Mouse (Mus musculus): Measurements from ENCODE around the gene Shroom3.

DNA sequence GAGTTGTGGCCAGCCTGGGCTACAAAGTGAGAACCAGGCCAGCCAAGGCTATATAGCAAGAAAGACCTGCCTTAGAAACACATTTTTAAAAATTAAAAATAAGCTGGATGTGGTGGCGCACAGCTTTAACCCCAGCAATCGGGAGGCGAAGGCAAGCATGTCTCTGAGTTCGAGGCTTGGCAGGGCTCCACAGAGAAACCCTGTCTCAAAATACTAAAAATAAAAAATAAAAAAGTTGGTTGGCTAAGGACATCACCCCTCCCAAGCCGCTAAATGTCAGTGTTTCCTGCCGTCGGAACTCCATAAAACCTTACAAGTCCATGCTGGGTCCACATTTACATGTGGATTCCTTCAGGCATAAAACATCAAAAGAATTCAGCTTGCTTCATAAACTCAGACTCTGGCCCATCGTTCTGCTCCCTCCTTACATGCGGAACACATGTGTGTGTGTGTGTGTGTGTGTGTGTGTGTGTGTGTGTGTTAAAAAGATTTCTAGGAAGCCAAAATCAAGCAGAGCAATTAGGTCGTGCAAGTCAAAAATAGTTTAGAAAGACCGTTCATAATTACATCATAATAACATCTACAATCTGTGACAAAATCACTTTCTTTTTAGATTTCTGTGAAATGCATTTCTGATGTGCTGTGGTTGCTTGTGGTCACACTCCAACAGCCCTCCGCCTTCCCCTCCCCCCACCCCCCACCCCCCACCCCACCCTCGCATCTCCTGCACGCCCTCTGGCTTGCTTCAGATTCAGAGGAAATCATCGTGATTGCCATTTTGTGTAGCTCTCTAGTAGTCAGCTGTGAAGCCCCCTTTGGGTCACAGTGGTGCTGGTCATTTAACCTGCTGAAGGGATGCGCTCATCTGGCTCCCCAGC is 304.9 kb downstream of the Shroom3 start:
- TF ChIP-seq SIN3A (IDR thresholded peaks at IDR 0.05; ENCODE audit: low read length) (no peak), CHD1 (IDR thresholded peaks at IDR 0.05; ENCODE audit: low read depth, low read length) (no peak), CTCF (conservative IDR thresholded peaks at IDR 0.05 in 1 of 2, IDR thresholded peaks at IDR 0.05 in 1 of 2; ENCODE audit: low read depth in 2 of 2, low read length in 2 of 2) (no peak)
